Mouse (Mus musculus): Measurements from ENCODE around the gene Nrl. TPM values are rescaled to one million over a fixed set of nuclear protein-coding genes. Genes with fewer than 3 reads are reported as not detected.

The Nrl gene
- polyA plus RNA-seq, 1 experiment = not detected

DNA sequence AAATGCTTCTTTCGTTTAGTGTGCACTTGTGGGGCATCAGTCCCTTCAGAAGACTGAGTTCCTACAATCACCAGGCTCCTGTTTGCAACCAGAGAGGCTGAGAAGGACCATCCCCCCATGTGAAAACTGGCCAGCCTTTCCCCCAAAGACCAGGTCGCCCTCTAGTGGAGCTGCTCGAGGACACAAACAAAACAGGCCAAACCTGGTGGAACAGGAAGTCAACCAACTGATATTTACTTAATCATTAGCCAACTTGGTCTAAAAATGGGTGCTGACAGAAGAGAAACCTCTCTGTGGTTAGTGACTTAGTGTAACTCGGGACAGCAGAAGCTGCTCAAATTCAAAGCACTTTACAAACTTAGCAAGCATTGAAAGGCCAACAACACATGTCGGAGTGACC, 32.2 kb upstream of the Nrl start:
- Histone ChIP-seq H3K4me3 (ENCODE audit: insufficient read depth, poor library complexity, severe bottlenecking) (no peak overlapping the region), H3K79me2 (ENCODE audit: control insufficient read depth, insufficient read depth) (no peaks in the 10 kb centered on the region), H3K27me3 (ENCODE audit: control insufficient read depth, insufficient read depth, insufficient read length) (no peaks in the 10 kb centered on the region), H3K79me3 (ENCODE audit: low read depth) (no peaks in the 10 kb centered on the region), H3K36me3 (ENCODE audit: control insufficient read depth, insufficient read depth) (no peaks in the 10 kb centered on the region), H3ac (ENCODE audit: control insufficient read depth, insufficient read length, low read depth) (no peak overlapping the region)
- TF ChIP-seq USF1 (IDR thresholded peaks at IDR 0.05; ENCODE audit: low read depth) (no peak), CTCF (IDR thresholded peaks at IDR 0.05; ENCODE audit: control insufficient read depth, insufficient read depth, insufficient read length) (peak; percentile 58), MAX (IDR thresholded peaks at IDR 0.05) (peak; percentile 30)

DNA sequence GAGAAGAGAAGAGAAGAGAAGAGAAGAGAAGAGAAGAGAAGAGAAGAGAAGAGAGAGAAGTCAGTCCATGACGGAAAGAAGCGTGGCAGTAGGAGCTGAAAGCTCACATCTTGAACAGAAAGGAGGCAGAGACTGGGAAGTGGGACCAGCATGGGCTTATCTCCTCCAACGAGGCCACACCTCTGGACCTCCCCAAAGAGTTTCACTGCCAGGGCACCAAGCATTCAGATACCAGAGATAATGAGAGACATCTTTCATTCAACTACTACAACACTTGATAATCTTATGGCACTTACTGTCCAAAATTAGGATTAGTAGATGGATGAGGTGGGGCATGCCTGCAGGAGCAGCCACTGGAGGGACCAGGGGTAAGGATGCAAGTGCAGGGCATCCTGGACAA, 31.0 kb upstream of the Nrl start:
- Histone ChIP-seq H3K79me2 (ENCODE audit: control insufficient read depth, insufficient read depth) (no peaks in the 10 kb centered on the region), H3K4me3 (ENCODE audit: insufficient read depth, poor library complexity, severe bottlenecking) (no peak overlapping the region), H3K36me3 (ENCODE audit: control insufficient read depth, insufficient read depth) (no peaks in the 10 kb centered on the region), H3K79me3 (ENCODE audit: low read depth) (no peaks in the 10 kb centered on the region), H3ac (ENCODE audit: control insufficient read depth, insufficient read length, low read depth) (no peak overlapping the region), H3K27me3 (ENCODE audit: control insufficient read depth, insufficient read depth, insufficient read length) (no peaks in the 10 kb centered on the region)
- TF ChIP-seq CEBPB (IDR thresholded peaks at IDR 0.05; ENCODE audit: low read depth) (no peak), CTCF (IDR thresholded peaks at IDR 0.05; ENCODE audit: control insufficient read depth, insufficient read depth, insufficient read length) (no peak), MYOD1 (IDR thresholded peaks at IDR 0.05; ENCODE audit: control insufficient read depth, insufficient read length, low read depth) (no peak), FOSL1 (IDR thresholded peaks at IDR 0.05; ENCODE audit: insufficient read depth, low read length, poor library complexity, severe bottlenecking) (no peak), USF1 (IDR thresholded peaks at IDR 0.05; ENCODE audit: low read depth) (no peak), MYOG (IDR thresholded peaks at IDR 0.05; ENCODE audit: control insufficient read depth, extremely low read depth, insufficient read length) (no peak), MAX (IDR thresholded peaks at IDR 0.05) (no peak)

DNA sequence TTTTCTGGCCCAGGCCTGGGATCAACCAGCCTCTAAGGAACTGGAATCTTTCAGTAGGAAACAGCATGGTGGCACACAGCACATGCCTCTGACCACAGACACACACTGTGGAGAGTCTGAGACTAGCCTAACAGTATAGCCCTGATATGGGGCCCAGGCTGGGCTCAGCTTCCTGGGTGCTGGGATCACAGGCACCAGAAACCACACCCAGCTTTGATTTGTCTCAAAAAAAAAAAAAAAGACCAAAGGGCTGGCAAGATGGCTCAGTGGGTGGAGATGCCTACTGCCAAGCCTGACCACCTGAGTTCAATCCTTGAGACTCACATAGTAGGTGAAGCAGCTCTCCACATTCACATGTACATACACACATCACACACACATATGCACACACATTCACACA, 29.9 kb upstream of the Nrl start:
- H3K4me3 ChIP-seq (ENCODE audit: insufficient read depth, poor library complexity, severe bottlenecking) = no peak overlapping the region
- no peaks in the 10 kb centered on the region for H3K79me3 ChIP-seq (ENCODE audit: low read depth)
- TF ChIP-seq CEBPB (IDR thresholded peaks at IDR 0.05; ENCODE audit: low read depth) = no peak
- no peak for TF ChIP-seq CTCF (IDR thresholded peaks at IDR 0.05; ENCODE audit: control insufficient read depth, insufficient read depth, insufficient read length)
- no peak for TF ChIP-seq MAX (IDR thresholded peaks at IDR 0.05)
- no peak for TF ChIP-seq MYOG (IDR thresholded peaks at IDR 0.05; ENCODE audit: control insufficient read depth, extremely low read depth, insufficient read length)
- TF ChIP-seq USF1 (IDR thresholded peaks at IDR 0.05; ENCODE audit: low read depth) = no peak
- TF ChIP-seq MYOD1 (IDR thresholded peaks at IDR 0.05; ENCODE audit: control insufficient read depth, insufficient read length, low read depth) = no peak
- TF ChIP-seq FOSL1 (IDR thresholded peaks at IDR 0.05; ENCODE audit: insufficient read depth, low read length, poor library complexity, severe bottlenecking) = no peak
- H3K79me2 ChIP-seq (ENCODE audit: control insufficient read depth, insufficient read depth) = no peaks in the 10 kb centered on the region
- H3K27me3 ChIP-seq (ENCODE audit: control insufficient read depth, insufficient read depth, insufficient read length) = no peaks in the 10 kb centered on the region
- no peak overlapping the region for H3ac ChIP-seq (ENCODE audit: control insufficient read depth, insufficient read length, low read depth)
- H3K36me3 ChIP-seq (ENCODE audit: control insufficient read depth, insufficient read depth) = peaks cover 8% of the 10 kb centered on the region

- TF ChIP-seq MYOG (IDR thresholded peaks at IDR 0.05; ENCODE audit: control insufficient read depth, extremely low read depth, insufficient read length) (no peak), USF1 (IDR thresholded peaks at IDR 0.05; ENCODE audit: low read depth) (no peak), MYOD1 (IDR thresholded peaks at IDR 0.05; ENCODE audit: control insufficient read depth, insufficient read length, low read depth) (no peak)
These were observed 27.0 kb upstream of the Nrl start for GRCm38 (mm10) chr14:55551794-55552193.

GRCm38 (mm10) chr14:55551347-55551746, 26.6 kb upstream of the Nrl start:
- Histone ChIP-seq H3K79me3 (ENCODE audit: low read depth) (no peaks in the 10 kb centered on the region), H3K27me3 (ENCODE audit: control insufficient read depth, insufficient read depth, insufficient read length) (no peaks in the 10 kb centered on the region), H3ac (ENCODE audit: control insufficient read depth, insufficient read length, low read depth) (no peak overlapping the region), H3K4me3 (ENCODE audit: insufficient read depth, poor library complexity, severe bottlenecking) (no peak overlapping the region), H3K79me2 (ENCODE audit: control insufficient read depth, insufficient read depth) (no peaks in the 10 kb centered on the region), H3K36me3 (ENCODE audit: control insufficient read depth, insufficient read depth) (peaks cover 34% of the 10 kb centered on the region)
- TF ChIP-seq MYOD1 (IDR thresholded peaks at IDR 0.05; ENCODE audit: control insufficient read depth, insufficient read length, low read depth) (no peak), MYOG (IDR thresholded peaks at IDR 0.05; ENCODE audit: control insufficient read depth, extremely low read depth, insufficient read length) (no peak), FOSL1 (IDR thresholded peaks at IDR 0.05; ENCODE audit: insufficient read depth, low read length, poor library complexity, severe bottlenecking) (no peak), USF1 (IDR thresholded peaks at IDR 0.05; ENCODE audit: low read depth) (no peak), MAX (IDR thresholded peaks at IDR 0.05) (no peak), CTCF (IDR thresholded peaks at IDR 0.05; ENCODE audit: control insufficient read depth, insufficient read depth, insufficient read length) (no peak), CEBPB (IDR thresholded peaks at IDR 0.05; ENCODE audit: low read depth) (no peak)

More at GRCm38 (mm10) chr14:55551794-55552193, 27.0 kb upstream of the Nrl start:
- no peaks in the 10 kb centered on the region for H3K79me3 ChIP-seq (ENCODE audit: low read depth)
- H3K36me3 ChIP-seq (ENCODE audit: control insufficient read depth, insufficient read depth) = peaks cover 34% of the 10 kb centered on the region
- H3ac ChIP-seq (ENCODE audit: control insufficient read depth, insufficient read length, low read depth) = no peak overlapping the region
- no peaks in the 10 kb centered on the region for H3K27me3 ChIP-seq (ENCODE audit: control insufficient read depth, insufficient read depth, insufficient read length)
- H3K79me2 ChIP-seq (ENCODE audit: control insufficient read depth, insufficient read depth) = no peaks in the 10 kb centered on the region
- H3K4me3 ChIP-seq (ENCODE audit: insufficient read depth, poor library complexity, severe bottlenecking) = no peak overlapping the region

DNA sequence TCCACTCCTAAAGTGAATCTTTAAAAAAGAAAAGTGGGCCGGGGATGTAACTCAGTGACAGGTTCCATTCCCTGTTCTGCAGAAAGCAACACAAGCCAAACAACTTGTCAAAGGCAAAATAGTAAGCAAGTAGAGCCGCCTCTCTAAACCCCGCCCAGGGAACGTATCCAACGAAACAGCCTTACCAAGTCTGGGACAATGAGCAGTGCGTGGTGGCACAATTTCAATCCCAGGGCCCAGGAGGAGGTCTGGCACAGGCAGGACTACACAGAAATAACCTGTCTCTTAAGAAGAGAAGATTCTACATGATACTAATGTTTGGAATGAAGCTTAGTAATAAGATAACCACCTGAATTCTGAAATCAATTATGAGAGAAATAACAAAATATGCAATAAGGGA, 25.4 kb upstream of the Nrl start:
- H3ac ChIP-seq (ENCODE audit: control insufficient read depth, insufficient read length, low read depth) = no peak overlapping the region
- H3K79me3 ChIP-seq (ENCODE audit: low read depth) = no peaks in the 10 kb centered on the region
- H3K36me3 ChIP-seq (ENCODE audit: control insufficient read depth, insufficient read depth) = peaks cover 44% of the 10 kb centered on the region
- no peaks in the 10 kb centered on the region for H3K27me3 ChIP-seq (ENCODE audit: control insufficient read depth, insufficient read depth, insufficient read length)
- TF ChIP-seq MYOG (IDR thresholded peaks at IDR 0.05; ENCODE audit: control insufficient read depth, extremely low read depth, insufficient read length) = no peak
- no peak for TF ChIP-seq CEBPB (IDR thresholded peaks at IDR 0.05; ENCODE audit: low read depth)
- no peak for TF ChIP-seq USF1 (IDR thresholded peaks at IDR 0.05; ENCODE audit: low read depth)
- no peak for TF ChIP-seq FOSL1 (IDR thresholded peaks at IDR 0.05; ENCODE audit: insufficient read depth, low read length, poor library complexity, severe bottlenecking)
- TF ChIP-seq MYOD1 (IDR thresholded peaks at IDR 0.05; ENCODE audit: control insufficient read depth, insufficient read length, low read depth) = no peak
- TF ChIP-seq CTCF (IDR thresholded peaks at IDR 0.05; ENCODE audit: control insufficient read depth, insufficient read depth, insufficient read length) = no peak
- no peak for TF ChIP-seq MAX (IDR thresholded peaks at IDR 0.05)
- no peaks in the 10 kb centered on the region for H3K79me2 ChIP-seq (ENCODE audit: control insufficient read depth, insufficient read depth)
- no peak overlapping the region for H3K4me3 ChIP-seq (ENCODE audit: insufficient read depth, poor library complexity, severe bottlenecking)

Measured in C2C12 (cell line).